Mouse (Mus musculus) neural tube, embryonic 11.5 days (tissue): ENCODE measurements at regions not wholly inside any gene's neighbourhood (a gene's known extent, or its start where the extent isn't known, plus 50 kb on each side); places are given as distances from the start of the nearest gene placed in this dataset.
"Not testable (repeated sequence)": the region's sequence is repeated elsewhere in the genome, so short reads cannot be mapped to it uniquely, and the experiment has no call there.

Experiments used
- ATAC-seq: fragments of 200-750 bp; cut with Nextera tagmentation; 2 replicates; pipeline ENCODE4 v1.8.0; 2017; ENCODE audit warnings: moderate number of reproducible peaks, mild to moderate bottlenecking, moderate TSS enrichment, moderate library complexity; ENCODE audit not compliant: insufficient read depth, low FRiP score, low TSS enrichment
- DNase-seq: peaks from one replicate; pipeline ENCODE4 v3.0.0-alpha.2; 2015; ENCODE audit warnings: low spot score
- H3K27ac ChIP-seq: fragments of 300-500 bp; sonication (generic); 2 replicates; pipeline ENCODE4 v1.5.1; 2014; ENCODE audit warnings: low read depth, mild to moderate bottlenecking, low read length
- H3K27me3 ChIP-seq: fragments of 300-500 bp; sonication (generic); 2 replicates; pipeline ENCODE4 v1.6.1; 2014; ENCODE audit warnings: mild to moderate bottlenecking, low read length, mixed read lengths; ENCODE audit not compliant: control insufficient read depth, insufficient read depth
- H3K36me3 ChIP-seq: fragments of 300-500 bp; sonication (generic); 2 replicates; pipeline ENCODE4 v1.6.1; 2014; ENCODE audit warnings: mild to moderate bottlenecking, low read length, moderate library complexity, mixed read lengths; ENCODE audit not compliant: control insufficient read depth, insufficient read depth
- H3K4me1 ChIP-seq: fragments of 300-500 bp; sonication (generic); 2 replicates; pipeline ENCODE4 v1.6.1; 2014; ENCODE audit warnings: low read length, mixed read lengths; ENCODE audit not compliant: control insufficient read depth, insufficient read depth
- H3K4me2 ChIP-seq: fragments of 300-500 bp; sonication (generic); 2 replicates; pipeline ENCODE4 v1.6.1; 2014; ENCODE audit warnings: low read depth, mild to moderate bottlenecking, moderate library complexity
- H3K4me3 ChIP-seq: fragments of 300-500 bp; sonication (generic); 2 replicates; pipeline ENCODE4 v1.5.1; 2014; ENCODE audit warnings: low read depth, low read length
- H3K9ac ChIP-seq: fragments of 300-500 bp; sonication (generic); 2 replicates; pipeline ENCODE4 v1.6.1; 2014; ENCODE audit warnings: mild to moderate bottlenecking, low read length
- H3K9me3 ChIP-seq: fragments of 300-500 bp; sonication (generic); 2 replicates; pipeline ENCODE4 v1.6.1; 2016; ENCODE audit warnings: low read length; ENCODE audit not compliant: control insufficient read depth
- WGBS: fragments of 180-500 bp; shearing (Covaris S2); extraction: QIAGEN DNeasy Blood & Tissue Kit; methylation state at CpG from one replicate; pipeline ENCODE4 v1.1.7; 2014; 5-methylcytosine and 5-hydroxymethylcytosine counted together

DNA sequence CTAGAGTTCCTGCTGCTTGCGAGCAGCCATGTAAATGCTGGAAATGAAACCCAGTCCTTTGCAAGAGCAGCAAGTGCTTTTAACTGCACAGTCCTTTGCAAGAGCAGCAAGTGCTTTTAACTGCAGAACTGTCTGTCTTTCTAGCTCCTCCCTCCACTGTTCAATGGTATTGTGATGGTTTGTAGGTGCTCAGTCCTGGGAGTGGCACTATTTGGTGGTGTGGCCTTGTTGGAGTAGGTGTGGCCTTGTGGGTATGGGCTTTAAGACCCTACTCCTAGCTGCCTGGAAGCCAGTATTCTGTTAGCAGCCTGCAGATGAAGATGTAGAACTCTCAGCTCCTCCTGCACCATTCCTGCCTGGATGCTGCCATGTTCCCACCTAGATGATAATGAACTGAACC is 67.8 kb upstream of the Rpl34 start:
- H3K27me3 ChIP-seq, H3K9me3 ChIP-seq, H3K4me1 ChIP-seq, ATAC-seq, H3K4me3 ChIP-seq, DNase-seq, H3K4me2 ChIP-seq, H3K27ac ChIP-seq, H3K36me3 ChIP-seq, H3K9ac ChIP-seq: not testable (repeated sequence)
- WGBS = 91% methylated on average over 1 of the region's 1 CpGs

DNA sequence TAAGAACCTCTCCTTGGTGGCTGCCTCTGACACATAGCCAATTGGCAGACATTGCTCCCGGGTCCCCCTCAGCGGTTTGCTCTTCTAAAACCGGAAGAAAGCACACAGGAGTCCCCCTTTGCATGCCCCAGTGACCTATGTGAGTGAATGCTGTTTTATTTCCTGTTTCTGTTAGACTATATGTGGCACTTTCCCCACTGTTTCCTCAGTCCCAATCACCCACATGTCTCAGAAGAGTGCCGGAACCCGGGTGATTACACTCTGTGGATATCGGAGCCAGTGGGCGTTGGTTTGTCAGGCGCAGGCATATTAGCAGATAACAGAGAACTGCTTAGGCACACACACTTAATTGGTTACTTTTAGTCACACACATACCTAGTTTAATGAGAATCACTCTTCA is 66.3 kb upstream of the Rpl34 start:
- no peaks in the 10 kb centered on the region for H3K4me1 ChIP-seq
- no peaks in the 10 kb centered on the region for H3K36me3 ChIP-seq
- no peaks in the 10 kb centered on the region; the same call in 1 of the 2 replicates for H3K9me3 ChIP-seq
- H3K9ac ChIP-seq = no peak overlapping the region
- DNase-seq = no peak
- no peak overlapping the region for H3K4me2 ChIP-seq
- ATAC-seq = no peak
- no peak overlapping the region for H3K4me3 ChIP-seq
- no peaks in the 10 kb centered on the region for H3K27me3 ChIP-seq
- 88% methylated on average over 8 of the region's 8 CpGs for WGBS
- no peak overlapping the region for H3K27ac ChIP-seq

DNA sequence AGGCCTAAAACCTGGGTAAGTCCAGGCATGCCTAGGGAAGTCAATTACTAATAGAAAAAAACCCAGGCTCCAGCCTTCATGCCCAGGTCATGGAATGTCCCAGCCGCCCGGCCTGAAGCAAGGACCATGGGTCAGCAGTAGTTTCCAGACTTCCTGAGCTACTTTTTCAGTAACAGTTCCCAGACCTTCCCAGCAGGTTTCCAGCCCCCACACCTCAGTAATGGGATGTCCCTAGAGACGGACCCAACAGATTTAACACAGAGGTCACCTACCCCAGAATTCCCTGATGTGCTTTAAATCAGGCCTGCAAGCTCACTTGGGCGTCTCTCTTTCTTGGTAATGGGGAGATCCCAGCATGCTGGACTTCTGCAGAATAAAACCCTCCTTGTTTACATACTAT is 65.2 kb upstream of the Rpl34 start:
- Histone ChIP-seq H3K4me3 (no peak overlapping the region), H3K9ac (no peak overlapping the region), H3K4me1 (no peaks in the 10 kb centered on the region), H3K27me3 (no peaks in the 10 kb centered on the region), H3K27ac (no peak overlapping the region), H3K4me2 (no peak overlapping the region), H3K36me3 (no peaks in the 10 kb centered on the region), H3K9me3 (no peaks in the 10 kb centered on the region; the same call in 1 of the 2 replicates)
- DNase-seq = no peak
- no peak for ATAC-seq
- 65% methylated on average over 4 of the region's 4 CpGs for WGBS

DNA sequence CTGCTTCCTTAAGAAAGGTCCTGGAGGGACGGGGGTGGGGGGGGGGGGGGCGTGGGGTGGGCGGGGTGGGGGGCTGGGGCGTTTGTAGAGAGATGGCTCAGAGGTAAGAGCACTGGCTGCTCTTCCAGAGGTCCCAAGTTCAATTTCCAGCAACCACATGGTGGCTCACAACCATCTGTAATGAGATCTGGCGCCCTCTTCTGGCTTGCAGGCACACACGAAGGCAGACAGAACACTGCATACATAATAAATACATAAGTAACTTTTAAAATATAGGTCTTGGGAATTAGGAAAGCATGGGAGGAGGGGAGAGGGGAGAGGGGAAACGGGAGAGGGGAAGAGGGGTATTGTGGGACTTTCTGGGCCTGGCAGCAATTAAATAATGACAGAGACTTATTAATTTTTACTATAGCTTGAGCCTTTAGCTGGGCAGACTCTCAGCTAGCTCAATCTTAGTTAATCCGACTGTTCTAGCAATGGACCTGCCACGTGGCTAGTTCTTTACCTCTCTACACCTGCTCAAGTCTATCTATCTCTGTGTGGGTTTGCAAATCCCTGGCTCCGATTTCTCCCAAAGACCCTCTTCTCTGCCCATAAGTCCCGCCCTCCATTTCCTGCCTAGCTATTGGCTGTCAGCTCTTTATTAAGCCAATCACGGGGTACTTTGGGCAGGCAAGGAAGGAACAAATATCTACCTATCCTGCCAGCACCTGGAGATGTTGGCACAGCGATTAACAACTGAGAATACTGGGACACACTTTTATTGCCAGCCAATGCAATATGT is 64.1 kb upstream of the Rpl34 start:
- Histone ChIP-seq H3K4me1 (no peaks in the 10 kb centered on the region), H3K27ac (no peak overlapping the region), H3K4me3 (no peak overlapping the region), H3K27me3 (no peaks in the 10 kb centered on the region), H3K36me3 (no peaks in the 10 kb centered on the region), H3K9me3 (no peaks in the 10 kb centered on the region; the same call in 1 of the 2 replicates), H3K4me2 (no peak overlapping the region), H3K9ac (no peak overlapping the region)
- WGBS = 32% methylated on average over 13 of the region's 13 CpGs
- ATAC-seq (no peak), DNase-seq (no peak)

DNA sequence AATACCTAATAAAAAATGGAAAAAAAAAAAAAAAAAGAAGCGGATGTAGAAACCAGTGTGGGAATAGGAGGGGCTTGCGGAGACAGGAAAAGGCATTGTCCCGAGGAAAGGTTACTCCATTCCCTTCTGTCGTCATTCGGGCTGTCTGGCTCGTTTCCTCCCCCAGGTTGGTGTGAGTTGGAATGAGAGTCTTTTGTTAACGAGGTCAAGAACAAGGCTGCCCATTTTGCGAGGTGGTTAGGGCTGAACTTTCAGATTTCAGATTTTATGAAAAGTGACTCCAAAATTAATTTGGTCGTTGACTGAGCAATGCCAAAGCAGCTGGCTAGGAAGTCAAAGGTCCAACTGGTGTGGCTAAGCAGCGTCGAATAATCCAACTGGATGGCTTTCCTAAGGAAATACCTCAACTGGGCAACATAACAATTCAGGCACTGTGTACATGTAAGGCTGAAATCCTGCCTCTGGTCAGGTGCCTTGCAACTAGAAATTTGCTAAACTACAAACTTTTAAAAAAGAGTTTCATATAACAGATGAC is 50.6 kb upstream of the Rpl34 start:
- DNase-seq = no peak
- no peaks in the 10 kb centered on the region for H3K4me1 ChIP-seq
- no peaks in the 10 kb centered on the region for H3K9me3 ChIP-seq
- WGBS = 82% methylated on average over 10 of the region's 11 CpGs
- H3K27ac ChIP-seq = no peak overlapping the region
- H3K36me3 ChIP-seq = no peaks in the 10 kb centered on the region
- H3K27me3 ChIP-seq = no peaks in the 10 kb centered on the region
- no peak overlapping the region for H3K4me2 ChIP-seq
- no peak overlapping the region for H3K4me3 ChIP-seq
- H3K9ac ChIP-seq = no peak overlapping the region
- no peak for ATAC-seq
